Mouse (Mus musculus): Measurements from ENCODE around the gene Gm5485. TPM values are rescaled to one million over a fixed set of nuclear protein-coding genes. Genes with fewer than 3 reads are reported as not detected.

Gene Gm5485
- polyA plus RNA-seq, 1 experiment from 2014 or later, result not detected

- H3K4me1 ChIP-seq (replicated peaks), result no peaks in the 10 kb centered on the region
- no peak overlapping the region for H3K4me3 ChIP-seq
- ATAC-seq (ENCODE audit: insufficient number of reproducible peaks, low FRiP score), result no peak
- no peaks in the 10 kb centered on the region for H3K36me3 ChIP-seq
- 61% methylated on average over 3 of the region's 3 CpGs for WGBS
- H3K27me3 ChIP-seq (replicated peaks), result no peaks in the 10 kb centered on the region
- H3K9ac ChIP-seq, result no peak overlapping the region
- H3K9me3 ChIP-seq (replicated peaks), result no peaks in the 10 kb centered on the region
- no peak overlapping the region for H3K4me2 ChIP-seq
- H3K27ac ChIP-seq (ENCODE audit: poor library complexity, severe bottlenecking), result no peak overlapping the region
Measured at GRCm38 (mm10) chr16:48410125-48410524, 2.1 kb downstream of the Gm5485 start.

- Histone ChIP-seq H3K4me1 (replicated peaks) (no peaks in the 10 kb centered on the region), H3K4me3 (no peak overlapping the region), H3K4me2 (no peak overlapping the region), H3K9me3 (replicated peaks) (no peaks in the 10 kb centered on the region), H3K27ac (ENCODE audit: poor library complexity, severe bottlenecking) (no peak overlapping the region), H3K9ac (no peak overlapping the region), H3K36me3 (no peaks in the 10 kb centered on the region), H3K27me3 (replicated peaks) (no peaks in the 10 kb centered on the region)
- 57% methylated on average over 7 of the region's 7 CpGs for WGBS
- ATAC-seq (ENCODE audit: insufficient number of reproducible peaks, low FRiP score), result no peak
Measured at GRCm38 (mm10) chr16:48409580-48409979, 2.6 kb downstream of the Gm5485 start.

GRCm38 (mm10) chr16:48405674-48406403 lies 6.4 kb downstream of the Gm5485 start:
- H3K27ac ChIP-seq (ENCODE audit: poor library complexity, severe bottlenecking), result no peak overlapping the region
- no peaks in the 10 kb centered on the region for H3K9me3 ChIP-seq (replicated peaks)
- H3K4me2 ChIP-seq, result no peak overlapping the region
- WGBS, result 74% methylated on average over 10 of the region's 10 CpGs
- ATAC-seq (ENCODE audit: insufficient number of reproducible peaks, low FRiP score), result no peak
- no peak overlapping the region for H3K4me3 ChIP-seq
- no peaks in the 10 kb centered on the region for H3K36me3 ChIP-seq
- no peak overlapping the region for H3K9ac ChIP-seq
- H3K27me3 ChIP-seq (replicated peaks), result no peaks in the 10 kb centered on the region
- no peaks in the 10 kb centered on the region for H3K4me1 ChIP-seq (replicated peaks)

GRCm38 (mm10) chr16:48404009-48404408 lies 8.2 kb downstream of the Gm5485 start:
- no peak for ATAC-seq (ENCODE audit: insufficient number of reproducible peaks, low FRiP score)
- H3K27me3 ChIP-seq (replicated peaks), result no peaks in the 10 kb centered on the region
- H3K4me1 ChIP-seq (replicated peaks), result no peaks in the 10 kb centered on the region
- H3K36me3 ChIP-seq, result no peaks in the 10 kb centered on the region
- H3K9ac ChIP-seq, result no peak overlapping the region
- no peak overlapping the region for H3K4me3 ChIP-seq
- no peak overlapping the region for H3K4me2 ChIP-seq
- no peak overlapping the region for H3K27ac ChIP-seq (ENCODE audit: poor library complexity, severe bottlenecking)
- no peaks in the 10 kb centered on the region for H3K9me3 ChIP-seq (replicated peaks)

- Histone ChIP-seq H3K27ac (ENCODE audit: poor library complexity, severe bottlenecking) (no peak overlapping the region), H3K9ac (no peak overlapping the region), H3K4me1 (replicated peaks) (no peaks in the 10 kb centered on the region), H3K36me3 (no peaks in the 10 kb centered on the region), H3K9me3 (replicated peaks) (no peaks in the 10 kb centered on the region), H3K4me2 (no peak overlapping the region), H3K4me3 (no peak overlapping the region), H3K27me3 (replicated peaks) (no peaks in the 10 kb centered on the region)
- ATAC-seq (ENCODE audit: insufficient number of reproducible peaks, low FRiP score), result no peak
- WGBS, result 76% methylated on average over 3 of the region's 3 CpGs
Measured at GRCm38 (mm10) chr16:48403423-48403822, 8.8 kb downstream of the Gm5485 start.

GRCm38 (mm10) chr16:48402963-48403362 lies 9.3 kb downstream of the Gm5485 start:
- Histone ChIP-seq H3K4me1 (replicated peaks) (no peaks in the 10 kb centered on the region), H3K27me3 (replicated peaks) (no peaks in the 10 kb centered on the region)
- no peak for ATAC-seq (ENCODE audit: insufficient number of reproducible peaks, low FRiP score)

GRCm38 (mm10) chr16:48395278-48395677 lies 16.9 kb downstream of the Gm5485 start:
- WGBS, result 74% methylated on average over 2 of the region's 2 CpGs

More at GRCm38 (mm10) chr16:48402963-48403362, 9.3 kb downstream of the Gm5485 start:
- Histone ChIP-seq H3K9ac (no peak overlapping the region), H3K4me2 (no peak overlapping the region), H3K27ac (ENCODE audit: poor library complexity, severe bottlenecking) (no peak overlapping the region), H3K4me3 (no peak overlapping the region), H3K36me3 (no peaks in the 10 kb centered on the region), H3K9me3 (replicated peaks) (no peaks in the 10 kb centered on the region)
- 75% methylated on average over 4 of the region's 4 CpGs for WGBS

GRCm38 (mm10) chr16:48386982-48387381 lies 25.2 kb downstream of the Gm5485 start:
- no peak overlapping the region for H3K4me3 ChIP-seq
- H3K9ac ChIP-seq, result no peak overlapping the region
- H3K36me3 ChIP-seq, result no peaks in the 10 kb centered on the region
- H3K27ac ChIP-seq (ENCODE audit: poor library complexity, severe bottlenecking), result no peak overlapping the region
- H3K4me1 ChIP-seq (replicated peaks), result no peaks in the 10 kb centered on the region
- 63% methylated on average over 2 of the region's 2 CpGs for WGBS
- ATAC-seq (ENCODE audit: insufficient number of reproducible peaks, low FRiP score), result no peak
- no peaks in the 10 kb centered on the region for H3K27me3 ChIP-seq (replicated peaks)
- no peaks in the 10 kb centered on the region for H3K9me3 ChIP-seq (replicated peaks)
- no peak overlapping the region for H3K4me2 ChIP-seq

More at GRCm38 (mm10) chr16:48395278-48395677, 16.9 kb downstream of the Gm5485 start:
- H3K4me1 ChIP-seq (replicated peaks), result no peaks in the 10 kb centered on the region
- H3K9ac ChIP-seq, result no peak overlapping the region
- no peak for ATAC-seq (ENCODE audit: insufficient number of reproducible peaks, low FRiP score)
- H3K36me3 ChIP-seq, result no peaks in the 10 kb centered on the region
- no peaks in the 10 kb centered on the region for H3K27me3 ChIP-seq (replicated peaks)
- H3K27ac ChIP-seq (ENCODE audit: poor library complexity, severe bottlenecking), result no peak overlapping the region
- H3K4me3 ChIP-seq, result no peak overlapping the region
- H3K4me2 ChIP-seq, result no peak overlapping the region
- H3K9me3 ChIP-seq (replicated peaks), result no peaks in the 10 kb centered on the region

- ATAC-seq (ENCODE audit: insufficient number of reproducible peaks, low FRiP score), result no peak
- Histone ChIP-seq H3K9me3 (replicated peaks) (no peaks in the 10 kb centered on the region), H3K4me3 (no peak overlapping the region), H3K9ac (no peak overlapping the region), H3K27me3 (replicated peaks) (no peaks in the 10 kb centered on the region), H3K4me1 (replicated peaks) (no peaks in the 10 kb centered on the region), H3K36me3 (no peaks in the 10 kb centered on the region), H3K27ac (ENCODE audit: poor library complexity, severe bottlenecking) (no peak overlapping the region), H3K4me2 (no peak overlapping the region)
- WGBS, result 73% methylated on average over 2 of the region's 3 CpGs
Measured at GRCm38 (mm10) chr16:48383582-48384257, 28.5 kb downstream of the Gm5485 start.

GRCm38 (mm10) chr16:48373711-48374485 lies 38.3 kb downstream of the Gm5485 start:
- Histone ChIP-seq H3K27me3 (replicated peaks) (no peaks in the 10 kb centered on the region), H3K27ac (ENCODE audit: poor library complexity, severe bottlenecking) (no peak overlapping the region), H3K9ac (no peak overlapping the region), H3K4me1 (replicated peaks) (no peaks in the 10 kb centered on the region), H3K9me3 (replicated peaks) (no peaks in the 10 kb centered on the region), H3K4me2 (no peak overlapping the region), H3K36me3 (no peaks in the 10 kb centered on the region), H3K4me3 (no peak overlapping the region)
- WGBS, result 81% methylated on average over 7 of the region's 7 CpGs
- ATAC-seq (ENCODE audit: insufficient number of reproducible peaks, low FRiP score), result no peak

- ATAC-seq (ENCODE audit: insufficient number of reproducible peaks, low FRiP score), result no peak
- no peak overlapping the region for H3K4me3 ChIP-seq
- H3K4me2 ChIP-seq, result no peak overlapping the region
- H3K36me3 ChIP-seq, result no peaks in the 10 kb centered on the region
- no peaks in the 10 kb centered on the region for H3K27me3 ChIP-seq (replicated peaks)
- H3K9ac ChIP-seq, result no peak overlapping the region
- WGBS, result 67% methylated on average over 6 of the region's 6 CpGs
- no peaks in the 10 kb centered on the region for H3K9me3 ChIP-seq (replicated peaks)
- no peaks in the 10 kb centered on the region for H3K4me1 ChIP-seq (replicated peaks)
- H3K27ac ChIP-seq (ENCODE audit: poor library complexity, severe bottlenecking), result no peak overlapping the region
Measured at GRCm38 (mm10) chr16:48372461-48372860, 39.8 kb downstream of the Gm5485 start.
